Mouse (Mus musculus) embryonic fibroblast, embryonic 13.5 days (primary cell): ENCODE results near the gene Itih3. TPM values are rescaled to one million over a fixed set of nuclear protein-coding genes. Genes with fewer than 3 reads are reported as not detected.

ENCODE experiments used
- H3K27ac ChIP-seq: 2 replicates; pipeline ENCODE4 v1.5.1; 2012; ENCODE audit warnings: low read length, control low read depth, inconsistent platforms; ENCODE audit not compliant: insufficient read depth
- H3K4me1 ChIP-seq: 2 replicates; pipeline ENCODE4 v1.6.1; 2011; ENCODE audit warnings: low read length; ENCODE audit not compliant: control insufficient read depth, insufficient read depth
- H3K4me3 ChIP-seq: 2 replicates; pipeline ENCODE4 v1.5.1; 2011; ENCODE audit warnings: mild to moderate bottlenecking, control low read depth, low read length; ENCODE audit not compliant: insufficient read depth
- CTCF ChIP-seq: IDR thresholded peaks from 2 replicates; pipeline ENCODE4 v1.5.1; 2011; ENCODE audit warnings: mild to moderate bottlenecking, control low read depth, low read length, moderate library complexity, borderline replicate concordance; ENCODE audit not compliant: insufficient read depth
- POLR2A ChIP-seq: IDR thresholded peaks from 2 replicates; pipeline ENCODE4 v1.6.1; 2011; ENCODE audit warnings: low read depth, mild to moderate bottlenecking, control low read depth, low read length, moderate library complexity
- polyA plus RNA-seq: library from polyadenylated mRNA; stranded (reverse); fragments of >200 nt; gene quantifications from 2 replicates; pipeline ENCODE4 v1.2.4, GENCODE M21; 2011; ENCODE audit warnings: low read depth; ENCODE audit not compliant: missing spikeins, insufficient read length

The Itih3 gene
- polyA plus RNA-seq = not detected in 2 replicates

DNA sequence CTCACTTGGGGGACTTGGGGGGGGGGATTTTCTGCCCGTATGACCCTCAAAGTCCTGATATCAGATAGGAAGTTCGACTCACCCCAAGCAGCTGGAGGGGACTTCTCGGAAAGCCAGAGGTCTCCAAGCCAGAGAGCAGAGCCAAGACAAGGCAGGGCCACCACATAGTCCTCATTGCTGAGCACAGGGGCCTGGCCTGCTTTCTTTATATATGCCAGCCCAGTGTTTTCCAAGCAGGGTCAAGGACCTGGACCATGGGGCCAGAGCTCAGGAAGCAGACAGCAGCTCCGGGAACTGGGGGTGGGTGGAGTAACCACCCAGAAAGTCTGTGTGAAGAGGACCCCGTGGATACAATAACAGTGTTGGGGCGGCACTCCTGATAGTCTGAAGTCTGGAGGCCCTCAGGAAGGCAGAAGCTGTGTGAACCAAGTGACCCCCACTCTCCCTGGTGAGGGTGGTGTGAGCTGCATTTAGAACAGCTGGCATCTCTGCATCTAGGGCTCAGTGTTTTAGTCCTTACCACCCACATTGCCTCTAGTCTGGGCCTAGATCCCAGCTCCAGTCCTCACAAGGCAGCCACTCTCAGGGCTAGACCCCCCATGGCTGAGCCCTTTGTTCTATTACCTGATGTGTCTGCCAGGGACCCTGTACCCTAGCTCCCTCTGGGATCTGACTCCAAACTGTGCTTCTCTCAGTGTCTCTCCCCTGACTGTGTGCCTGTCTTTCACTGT, at the start of gene Itih3:
Gene Itih3, minus strand, starts transcription at position 386 of the 731 bp plus-strand sequence.
- Histone ChIP-seq H3K4me3 (no peak within 1 kb of the TSS), H3K4me1 (no peaks in the 10 kb centered on the region), H3K27ac (no peak within 1 kb of the TSS)
- TF ChIP-seq CTCF (no peak), POLR2A (no peak)

DNA sequence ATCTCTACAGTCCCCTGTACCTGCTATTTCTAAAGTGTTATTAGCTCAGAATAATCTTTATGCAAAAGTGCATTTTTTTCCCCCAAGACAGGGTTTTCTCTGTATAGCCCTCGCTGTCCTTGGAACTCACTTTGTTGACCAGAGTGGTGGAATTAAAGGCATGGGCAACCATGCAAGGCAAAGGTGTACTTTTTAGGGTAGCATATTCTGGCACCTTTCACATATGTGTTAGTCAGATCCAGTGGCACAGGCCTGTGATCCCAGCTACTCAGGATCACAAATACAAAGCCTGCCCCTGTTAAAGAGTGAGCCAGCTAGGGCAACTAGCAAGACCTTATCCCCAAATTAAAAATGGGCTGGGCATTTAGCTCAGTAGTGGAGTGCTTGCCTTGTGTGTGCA, 36.8 kb upstream of the Itih3 start:
- H3K4me1 ChIP-seq = no peaks in the 10 kb centered on the region
- H3K4me3 ChIP-seq = no peak overlapping the region
- no peak overlapping the region for H3K27ac ChIP-seq
- no peak for TF ChIP-seq POLR2A
- TF ChIP-seq CTCF = no peak

DNA sequence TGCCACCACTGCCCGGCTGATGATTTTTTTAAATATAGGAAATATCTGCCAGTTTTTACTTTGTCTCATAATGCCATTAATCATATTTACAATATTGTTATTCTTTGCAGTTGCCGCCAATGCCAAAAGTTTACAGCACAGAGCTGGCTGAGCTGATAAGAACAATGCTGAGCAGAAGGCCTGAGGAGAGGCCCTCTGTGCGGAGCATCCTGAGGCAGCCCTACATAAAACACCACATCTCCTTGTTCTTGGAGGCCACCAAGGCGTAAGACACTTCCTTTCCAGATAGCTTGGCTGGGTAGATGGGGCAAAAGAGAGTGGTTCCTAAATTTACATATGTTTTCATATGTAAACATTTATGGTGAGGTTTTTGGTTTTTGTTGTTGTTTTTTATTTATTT, 35.5 kb upstream of the Itih3 start:
- Histone ChIP-seq H3K4me3 (no peak overlapping the region), H3K4me1 (no peaks in the 10 kb centered on the region), H3K27ac (no peak overlapping the region)
- TF ChIP-seq CTCF = no peak
- no peak for TF ChIP-seq POLR2A

DNA sequence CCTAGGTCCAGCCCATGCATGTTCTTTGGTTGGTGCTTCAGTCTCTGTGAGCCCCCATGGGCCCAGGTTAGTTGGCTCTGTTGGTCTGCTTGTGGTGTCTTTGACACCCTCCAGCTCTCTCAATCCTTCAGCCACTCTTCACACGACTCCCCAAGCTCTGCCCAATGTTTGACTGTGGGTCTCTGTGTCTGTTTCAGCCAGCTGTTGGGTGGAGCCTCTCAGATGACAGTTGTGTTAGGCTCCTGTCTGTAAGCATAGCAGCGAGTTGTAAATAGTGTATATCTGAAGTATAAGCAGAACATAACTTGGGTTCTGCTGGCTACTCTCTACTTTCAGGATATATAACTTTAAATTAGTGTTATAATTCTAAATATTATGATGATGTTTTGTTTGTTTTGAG, 35.0 kb upstream of the Itih3 start:
- H3K4me3 ChIP-seq = no peak overlapping the region
- H3K27ac ChIP-seq = no peak overlapping the region
- H3K4me1 ChIP-seq = no peaks in the 10 kb centered on the region
- TF ChIP-seq POLR2A (no peak), CTCF (no peak)

DNA sequence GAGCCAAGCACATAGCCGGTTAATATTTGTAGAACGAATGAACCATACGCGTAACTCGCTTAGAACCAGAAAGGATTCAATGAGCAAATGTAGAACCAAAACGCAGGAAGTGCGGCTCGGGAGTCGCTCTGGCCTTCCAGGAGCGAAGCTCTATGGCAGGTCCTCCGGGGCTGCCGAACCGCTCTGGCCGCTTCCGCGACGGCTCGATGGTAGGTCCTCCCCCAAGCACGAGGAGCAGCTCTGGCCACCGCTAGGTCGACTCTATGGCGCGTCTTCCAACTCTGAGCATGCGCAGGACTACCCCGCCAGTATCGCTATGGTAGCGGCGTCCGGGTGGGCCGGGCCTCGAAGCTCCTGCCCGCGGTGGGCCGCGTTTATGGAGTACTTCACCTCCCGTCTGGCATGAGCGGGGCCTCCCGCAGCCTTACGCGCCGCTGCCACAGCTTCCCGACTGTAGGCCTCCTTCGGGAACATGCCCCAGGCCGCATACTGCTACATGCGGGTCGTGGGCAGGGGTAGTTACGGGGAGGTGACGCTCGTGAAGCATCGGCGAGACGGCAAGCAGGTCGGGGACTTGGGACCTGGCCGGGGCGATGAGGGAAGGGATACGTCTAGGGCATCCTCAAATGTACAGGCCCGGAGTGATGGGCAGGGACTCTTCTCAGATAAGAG, 27.7 kb upstream of the Itih3 start, which contains the start of gene Nek4:
Gene Nek4, plus strand, starts transcription at position 224 of the 672 bp plus-strand sequence.
- Histone ChIP-seq H3K27ac (peak within 1 kb of the TSS; percentile 39; the same call in 1 of the 2 replicates), H3K4me1 (peaks cover 6% of the 10 kb centered on the region; the same call in 1 of the 2 replicates), H3K4me3 (peak within 1 kb of the TSS; percentile 80)
- TF ChIP-seq CTCF = no peak
- TF ChIP-seq POLR2A = peak; percentile 69

DNA sequence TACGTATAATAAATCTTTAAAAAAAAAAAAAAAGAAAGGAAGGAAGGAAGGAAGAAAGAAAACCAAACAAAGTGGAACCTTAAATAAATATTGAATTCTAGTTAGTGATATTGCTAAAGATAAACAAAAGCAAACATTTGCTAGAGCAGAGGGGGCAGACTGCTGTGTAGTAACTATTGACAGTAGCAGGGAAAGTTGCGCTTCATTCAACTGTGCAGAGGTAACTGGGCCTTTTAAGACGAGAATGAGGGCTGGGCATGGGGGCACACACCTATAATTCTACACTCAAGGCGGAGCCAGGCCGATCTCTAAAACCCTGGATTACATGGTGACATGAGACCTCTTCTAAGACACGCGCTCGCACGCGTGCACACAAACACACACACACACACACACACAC, 26.4 kb upstream of the Itih3 start:
- no peak for TF ChIP-seq CTCF
- TF ChIP-seq POLR2A = no peak
- H3K27ac ChIP-seq = no peak overlapping the region
- no peak overlapping the region for H3K4me3 ChIP-seq
- peaks cover 6% of the 10 kb centered on the region; the same call in 1 of the 2 replicates for H3K4me1 ChIP-seq

DNA sequence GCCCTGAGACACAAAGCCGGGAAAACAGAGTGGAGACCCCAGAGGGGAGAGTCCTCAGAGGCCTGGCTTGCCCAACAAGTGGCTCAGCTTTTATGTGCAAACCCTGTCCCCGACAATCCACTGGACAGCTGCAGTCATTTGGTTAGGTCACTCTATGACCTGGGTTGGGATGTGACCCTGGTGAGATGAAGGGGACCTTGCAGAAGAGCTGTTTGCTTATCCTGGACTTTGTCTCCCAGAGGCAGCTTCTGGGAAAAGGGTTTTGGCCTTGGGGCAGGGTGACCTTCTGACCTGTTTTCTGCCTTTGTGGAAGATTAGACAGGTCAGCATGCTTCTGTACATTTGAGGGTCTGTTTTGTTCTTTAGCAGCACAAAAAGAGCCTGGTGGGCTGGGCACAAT, 21.2 kb upstream of the Itih3 start:
- TF ChIP-seq CTCF (no peak), POLR2A (no peak)
- H3K27ac ChIP-seq = no peak overlapping the region
- H3K4me1 ChIP-seq = no peaks in the 10 kb centered on the region
- no peak overlapping the region for H3K4me3 ChIP-seq

DNA sequence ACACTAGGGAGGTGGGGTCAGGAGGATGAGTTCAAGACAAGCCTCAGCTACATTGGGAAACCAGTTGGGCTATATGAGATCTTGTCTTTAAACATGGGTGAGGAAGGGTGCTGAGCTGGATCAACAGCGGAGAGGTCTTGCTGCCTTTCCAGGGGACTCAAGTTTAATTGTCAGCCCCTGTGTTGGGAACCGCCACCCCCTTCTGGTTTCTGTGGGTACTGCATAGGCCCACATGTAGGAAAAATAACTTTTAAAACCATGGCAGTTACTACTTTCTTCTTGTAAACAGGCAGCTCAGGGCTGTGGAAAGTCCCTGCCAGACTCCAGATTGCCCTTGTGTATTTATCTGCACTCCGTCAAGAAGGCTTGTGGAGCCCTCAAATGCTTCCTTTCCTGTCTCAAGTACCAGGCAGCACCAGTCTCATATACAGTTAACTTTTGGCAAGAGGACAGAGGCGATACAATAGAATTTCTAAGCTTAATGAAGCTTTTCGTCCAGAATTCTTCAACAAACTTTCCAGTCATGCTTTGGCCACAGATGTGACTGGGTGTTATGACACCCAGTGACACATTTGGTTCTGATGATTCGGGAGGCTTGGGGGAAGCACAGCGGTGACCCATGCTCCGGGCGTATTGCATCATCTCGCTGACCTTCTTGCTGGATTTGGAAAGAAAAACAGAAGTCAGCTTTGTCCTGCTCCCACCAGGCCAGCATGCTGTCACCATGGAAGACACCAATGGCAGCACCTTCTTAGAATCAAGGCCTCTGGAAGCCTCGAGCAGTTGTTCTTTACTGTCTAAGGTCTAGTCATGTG, 20.5 kb upstream of the Itih3 start:
- TF ChIP-seq POLR2A (no peak), CTCF (no peak)
- H3K4me3 ChIP-seq = no peak overlapping the region
- H3K27ac ChIP-seq = peak overlapping the region; percentile 23; the same call in 1 of the 2 replicates

DNA sequence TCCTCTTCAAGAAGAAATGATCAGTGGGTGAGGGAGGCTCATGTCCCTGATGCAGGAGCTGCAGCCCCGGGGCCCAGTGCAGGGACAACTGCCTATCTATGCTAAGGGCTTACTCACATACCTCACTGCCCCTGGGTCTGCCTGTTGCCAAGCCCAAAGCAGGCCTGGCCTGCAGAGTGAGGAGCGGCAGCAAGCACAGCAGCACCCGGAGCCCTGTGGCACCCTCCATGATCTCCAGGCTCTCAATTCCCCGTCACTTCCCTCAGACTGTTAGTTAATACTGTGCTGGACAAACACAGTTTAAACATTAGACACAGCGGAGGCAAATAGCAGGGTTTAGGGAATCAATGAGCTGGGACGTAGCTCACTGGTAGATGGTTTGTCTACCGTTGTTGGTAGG, 19.5 kb upstream of the Itih3 start, which contains the start of gene Itih1:
Gene Itih1, minus strand, starts transcription at position 252 of the 400 bp plus-strand sequence.
- Histone ChIP-seq H3K27ac (peak within 1 kb of the TSS; percentile 23; the same call in 1 of the 2 replicates), H3K4me3 (no peak within 1 kb of the TSS), H3K4me1 (no peaks in the 10 kb centered on the region)
- TF ChIP-seq CTCF = no peak
- no peak for TF ChIP-seq POLR2A

More for the DNA sequence above, 20.5 kb upstream of the Itih3 start:
- H3K4me1 ChIP-seq = no peaks in the 10 kb centered on the region

DNA sequence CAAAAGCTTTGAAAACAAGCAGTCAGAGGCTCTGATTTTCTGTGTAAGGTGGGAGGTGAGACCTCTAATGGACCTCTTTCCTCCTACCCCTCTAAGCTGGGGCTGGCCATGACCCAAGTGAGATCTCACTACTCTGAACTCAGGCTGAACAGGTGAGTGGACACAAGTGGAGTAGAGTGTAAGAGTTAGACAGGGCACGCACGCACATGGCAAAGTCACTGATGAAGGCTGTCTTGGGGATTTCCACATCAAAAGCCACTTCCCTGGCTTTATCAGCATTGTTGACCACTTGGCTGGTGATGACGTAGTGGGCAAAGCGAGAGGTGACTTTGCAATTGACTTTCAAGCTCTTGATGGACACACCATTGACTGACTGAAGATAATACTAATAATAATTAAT, 18.7 kb upstream of the Itih3 start:
- H3K4me3 ChIP-seq = no peak overlapping the region
- H3K27ac ChIP-seq = no peak overlapping the region
- TF ChIP-seq CTCF = no peak
- TF ChIP-seq POLR2A = no peak
- no peaks in the 10 kb centered on the region for H3K4me1 ChIP-seq
